Mouse (Mus musculus) thymus, postnatal 14 days (tissue): ENCODE results near the gene Slit3.

Experiments used
- DNase-seq: peaks from one replicate; pipeline ENCODE4 v3.0.0; 2021

Slit3 gene

GRCm38 (mm10) chr11:35718881-35719280 is 597.9 kb downstream of the Slit3 start:
- DNase-seq: no peak

DNA sequence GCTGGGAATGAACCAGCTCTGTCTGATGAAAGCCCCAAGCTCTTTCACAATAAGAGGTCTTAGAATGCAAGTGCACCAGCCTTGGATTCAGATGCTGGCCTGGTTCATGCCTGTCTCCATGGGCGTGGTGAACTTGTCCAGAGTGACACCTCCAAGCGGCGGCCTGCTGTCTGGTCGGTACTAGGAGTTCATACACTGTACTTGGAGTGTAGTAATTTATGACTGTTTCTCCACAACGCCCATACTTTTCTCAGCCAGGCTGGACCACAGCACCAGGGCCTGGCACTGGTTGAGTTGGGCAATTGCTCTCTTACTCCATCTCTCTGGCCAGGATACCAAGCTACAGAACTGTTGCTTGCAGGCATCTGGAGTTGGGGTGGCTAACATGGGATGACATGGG is 602.9 kb downstream of the Slit3 start:
- DNase-seq: no peak

GRCm38 (mm10) chr11:35726341-35726846 is 605.4 kb downstream of the Slit3 start:
- no peak for DNase-seq

GRCm38 (mm10) chr11:35728200-35728599 is 607.2 kb downstream of the Slit3 start:
- DNase-seq: no peak

GRCm38 (mm10) chr11:35729186-35729585 is 608.2 kb downstream of the Slit3 start:
- no peak for DNase-seq

GRCm38 (mm10) chr11:35732366-35732765 is 611.3 kb downstream of the Slit3 start:
- DNase-seq: no peak

DNA sequence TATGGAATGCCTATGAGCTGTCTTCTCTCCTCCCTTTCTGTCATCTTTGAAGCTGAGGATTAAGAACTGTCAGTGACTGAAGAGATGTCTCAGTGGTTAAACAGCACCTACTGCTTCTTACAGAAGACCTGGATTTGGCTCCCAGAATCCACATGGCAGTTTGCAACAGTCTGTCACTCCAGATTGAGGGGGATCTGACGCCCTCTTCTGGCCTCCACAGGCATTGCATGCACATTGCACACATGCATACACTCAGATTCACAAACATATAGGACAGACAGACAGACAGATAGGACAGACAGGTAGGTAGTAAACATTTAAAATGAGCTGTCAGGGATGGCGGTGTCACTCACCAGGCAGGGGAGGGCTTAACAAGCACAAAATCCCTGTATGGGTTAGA is 615.8 kb downstream of the Slit3 start:
- DNase-seq: no peak

GRCm38 (mm10) chr11:35737262-35737661 is 616.2 kb downstream of the Slit3 start:
- no peak for DNase-seq

DNA sequence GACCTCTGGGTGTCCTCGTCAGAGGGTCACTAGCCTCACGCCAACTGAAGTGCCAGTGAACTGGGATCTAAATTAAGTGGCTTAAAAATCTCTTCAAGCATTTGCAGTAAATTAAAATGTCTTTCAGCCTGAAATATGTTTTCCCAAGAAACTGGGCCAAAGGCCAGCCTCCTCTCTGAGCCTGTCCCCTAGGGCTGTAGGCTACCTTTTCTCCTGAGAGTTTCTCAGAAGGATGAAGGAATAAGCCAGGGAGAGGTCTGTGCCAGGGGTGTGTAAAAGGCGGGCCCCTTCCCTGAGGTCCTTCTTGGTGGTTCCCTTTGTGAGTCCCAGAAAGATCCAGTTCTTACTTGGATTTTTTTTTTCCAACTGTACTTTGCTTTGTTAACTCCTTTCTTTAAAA is 617.1 kb downstream of the Slit3 start:
- DNase-seq: no peak

GRCm38 (mm10) chr11:35743586-35743985 is 622.6 kb downstream of the Slit3 start:
- no peak for DNase-seq

GRCm38 (mm10) chr11:35744571-35744970 is 623.5 kb downstream of the Slit3 start:
- DNase-seq: no peak

GRCm38 (mm10) chr11:35750578-35750977 is 629.6 kb downstream of the Slit3 start:
- DNase-seq: no peak

DNA sequence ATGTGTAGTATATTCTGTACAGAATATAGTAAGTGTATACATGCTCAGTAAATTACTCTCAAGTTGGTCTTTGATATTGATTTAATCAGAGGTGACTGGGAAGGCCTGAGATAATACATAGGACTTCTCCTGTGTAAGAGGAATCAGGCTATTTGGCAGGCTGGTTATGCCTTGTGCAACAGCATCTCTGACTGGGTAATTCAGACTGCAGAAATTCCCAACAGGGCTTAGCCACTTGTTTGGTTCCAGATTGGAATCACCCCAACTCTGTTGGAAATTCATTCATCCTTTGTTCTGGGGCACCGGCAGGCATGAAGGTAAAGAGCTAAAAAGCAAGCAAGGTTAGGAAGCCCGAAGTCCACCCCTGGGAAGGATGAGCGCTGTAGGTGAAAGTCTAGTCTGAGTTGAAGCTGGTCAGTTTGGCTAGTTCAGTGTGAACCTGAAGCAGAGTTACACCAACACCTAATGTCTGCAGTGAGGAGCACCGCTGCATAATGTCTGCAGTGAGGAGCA is 633.9 kb downstream of the Slit3 start:
- no peak for DNase-seq

DNA sequence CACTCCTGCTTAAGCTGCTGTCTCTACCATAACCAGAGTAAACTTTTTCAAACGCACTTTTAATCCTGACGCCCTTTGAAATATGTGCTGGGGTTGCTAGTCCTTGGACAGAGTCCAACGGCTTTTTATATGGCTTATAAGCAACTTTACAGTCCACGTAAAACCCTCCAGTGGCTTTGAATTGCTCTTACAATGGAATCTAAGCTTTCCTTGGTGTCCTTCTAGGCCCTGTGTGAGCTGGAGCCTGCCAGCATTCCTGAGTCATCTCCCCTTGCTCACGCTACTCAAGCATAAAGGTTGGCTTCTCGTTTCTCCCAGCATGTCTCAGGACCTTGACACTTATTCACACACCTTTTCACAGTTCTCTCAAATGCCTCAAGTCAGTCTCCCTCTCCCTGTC is 634.5 kb downstream of the Slit3 start:
- no peak for DNase-seq

DNA sequence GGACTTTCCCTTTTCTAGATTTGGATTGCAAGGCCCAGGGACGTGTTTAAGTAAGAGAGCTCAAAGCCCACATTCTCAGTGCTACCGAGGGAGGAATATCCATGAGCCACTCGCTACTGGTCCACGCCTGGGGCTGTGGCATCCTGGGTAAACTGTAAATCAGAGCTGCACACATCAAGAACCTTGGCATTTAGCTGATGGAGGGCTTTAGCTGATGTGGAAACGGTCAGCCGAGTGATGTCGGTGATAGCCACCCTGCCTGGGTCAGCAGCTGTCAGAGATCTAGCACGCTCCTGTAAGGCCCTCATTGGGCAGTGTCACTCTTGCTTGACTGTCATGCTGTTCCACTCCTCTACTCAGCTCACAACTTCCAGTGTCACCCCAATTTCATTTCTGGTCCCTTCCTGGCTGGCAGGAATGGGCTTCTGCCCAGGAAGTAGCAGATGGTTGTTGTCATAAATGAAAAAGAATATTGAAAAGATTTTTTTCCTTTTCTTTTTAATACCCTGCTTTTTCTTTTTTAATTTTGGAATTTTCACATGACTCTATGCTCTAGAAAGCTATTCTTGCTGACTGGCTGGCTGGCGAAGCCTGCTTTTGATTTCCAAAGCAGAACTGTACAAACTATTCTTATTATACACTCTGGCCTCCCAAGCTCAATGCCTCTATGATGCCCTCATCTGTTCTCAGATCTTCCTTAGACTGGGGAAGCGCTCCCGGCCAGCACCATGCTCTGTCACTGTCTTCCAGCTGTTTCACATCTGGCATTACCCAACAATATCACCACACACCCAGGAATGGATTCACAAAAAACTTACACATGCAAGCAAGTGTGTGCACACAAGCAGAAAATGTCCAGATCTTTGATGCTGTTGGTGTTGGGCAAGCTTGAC is 635.6 kb downstream of the Slit3 start:
- no peak for DNase-seq
